Mouse (Mus musculus) layer of hippocampus, adult 9-10 months (tissue): ENCODE measurements around the gene Isoc2a.
"Not testable (repeated sequence)": the region's sequence is repeated elsewhere in the genome, so short reads cannot be mapped to it uniquely, and the experiment has no call there.

Source experiments
- DNase-seq: peaks from one replicate; pipeline ENCODE4 v3.0.0; 2022; ENCODE audit warnings: low spot score

Isoc2a gene

GRCm38 (mm10) chr7:4865090-4865489 lies 11.9 kb upstream of the Isoc2a start:
- no peak for DNase-seq

DNA sequence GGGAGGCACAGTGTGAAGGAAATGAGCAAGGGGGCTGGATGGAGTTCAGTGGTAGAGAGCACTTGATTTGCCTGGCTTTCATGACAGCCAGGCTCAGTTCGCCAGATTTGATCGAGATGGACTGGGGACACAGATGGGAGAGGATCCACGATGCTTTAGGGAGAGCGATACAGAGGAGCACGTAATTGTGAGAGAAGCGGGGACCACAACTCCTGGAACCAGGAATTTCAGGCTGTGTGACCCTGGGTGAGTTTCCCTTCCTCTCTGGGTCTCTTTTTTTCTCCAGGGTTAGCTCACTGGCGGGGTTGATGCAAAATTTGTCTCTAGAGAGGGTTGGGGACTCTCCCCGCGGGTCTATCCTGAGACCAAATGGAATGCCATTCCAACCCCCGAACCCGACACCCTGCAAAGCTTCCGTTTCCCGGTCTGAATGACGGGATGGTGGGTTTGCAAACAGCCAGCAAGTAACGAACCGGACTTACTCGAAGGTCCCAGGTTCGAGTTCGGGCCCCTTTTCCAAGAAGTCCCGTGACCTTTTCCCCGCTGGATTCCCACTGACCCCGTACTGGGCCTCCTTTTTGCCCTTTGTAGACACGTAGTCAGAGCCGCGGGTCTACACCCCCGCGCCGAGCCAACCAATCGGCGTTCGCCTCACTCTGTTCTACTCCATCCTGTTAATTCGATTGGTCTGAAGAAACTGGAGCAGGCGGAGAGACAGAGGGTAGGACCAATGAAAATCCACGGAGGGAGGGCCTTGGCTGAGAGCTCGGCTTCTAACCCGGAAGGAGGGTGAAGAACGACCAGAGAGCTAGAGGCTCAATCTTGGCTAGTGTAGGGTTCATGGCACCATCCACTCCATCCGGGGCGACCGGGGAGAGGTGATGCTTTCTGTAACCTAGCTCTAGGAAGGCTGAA lies 11.1 kb upstream of the Isoc2a start:
- peak; percentile 94 for DNase-seq

DNA sequence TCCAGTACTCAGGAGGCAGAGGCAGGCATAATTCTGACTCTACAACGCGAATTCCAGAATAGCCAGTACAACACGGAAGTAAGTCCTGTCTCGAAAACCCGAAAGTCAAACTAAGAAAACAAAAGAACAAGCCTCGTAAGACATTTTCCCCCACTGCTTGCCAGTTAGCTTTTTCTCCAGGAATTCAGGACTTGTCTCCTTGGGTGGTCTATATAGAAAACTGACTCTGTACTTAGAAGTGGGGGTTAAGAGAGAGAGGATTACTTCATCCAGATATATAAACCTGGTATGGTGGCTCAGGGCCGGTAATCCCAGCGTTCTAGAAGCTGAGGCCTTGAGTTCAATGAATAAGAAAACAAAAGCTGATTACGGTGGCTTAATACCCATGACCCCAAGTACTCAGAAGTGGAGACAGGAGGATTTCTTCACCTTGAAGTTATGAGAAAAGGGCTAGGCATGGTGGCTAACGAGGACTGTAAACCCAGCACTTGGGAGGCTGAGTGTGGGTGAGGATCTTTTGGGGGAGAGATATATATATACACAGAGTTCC lies 10.2 kb upstream of the Isoc2a start:
- no peak for DNase-seq

DNA sequence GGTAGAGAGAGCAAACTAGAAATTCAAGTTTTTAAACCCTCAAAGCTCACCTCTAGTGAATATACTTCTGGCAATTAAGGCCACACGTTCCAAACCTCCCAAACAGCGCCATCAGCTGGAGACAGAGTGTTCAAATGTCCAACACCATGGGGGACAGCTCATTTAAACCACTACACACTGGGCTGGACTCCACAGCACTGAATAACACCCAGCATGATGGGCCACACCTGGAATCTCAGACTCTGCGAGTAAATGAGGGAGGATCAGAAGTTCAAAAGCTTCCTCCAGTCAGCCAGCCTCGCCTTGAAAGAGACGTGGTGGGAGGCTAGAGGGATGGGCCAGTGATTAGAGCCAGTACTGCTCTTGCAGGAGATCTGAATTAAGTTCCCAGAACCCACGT lies 6.8 kb upstream of the Isoc2a start, which contains the start of gene Isoc2b:
TSS of gene Isoc2b (minus strand) at position 126 of the 400 bp plus-strand sequence.
- no peak for DNase-seq

DNA sequence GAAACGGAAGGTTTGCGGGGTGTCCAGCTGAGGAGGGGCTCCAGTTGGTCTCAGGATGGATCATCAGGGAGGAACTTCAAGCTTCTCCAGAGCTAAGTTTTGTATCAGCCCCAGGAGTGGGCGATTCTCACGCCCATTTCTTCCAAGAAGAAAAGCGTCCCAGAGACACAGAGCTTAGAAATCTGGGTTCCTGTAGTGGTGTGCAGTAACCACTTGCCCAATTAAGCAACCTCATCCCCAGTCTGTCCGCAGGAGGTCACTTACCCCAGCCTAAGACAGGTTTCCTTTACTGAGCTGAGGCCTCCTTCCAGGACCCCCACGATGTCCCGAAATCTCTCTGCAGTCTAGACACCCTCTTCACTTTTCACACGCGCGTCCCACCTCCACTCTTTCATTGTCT lies 273 bp downstream of the Isoc2a start:
- no peak for DNase-seq

- DNase-seq: no peak
Measured at GRCm38 (mm10) chr7:4878186-4878585, 1.2 kb downstream of the Isoc2a start.

DNA sequence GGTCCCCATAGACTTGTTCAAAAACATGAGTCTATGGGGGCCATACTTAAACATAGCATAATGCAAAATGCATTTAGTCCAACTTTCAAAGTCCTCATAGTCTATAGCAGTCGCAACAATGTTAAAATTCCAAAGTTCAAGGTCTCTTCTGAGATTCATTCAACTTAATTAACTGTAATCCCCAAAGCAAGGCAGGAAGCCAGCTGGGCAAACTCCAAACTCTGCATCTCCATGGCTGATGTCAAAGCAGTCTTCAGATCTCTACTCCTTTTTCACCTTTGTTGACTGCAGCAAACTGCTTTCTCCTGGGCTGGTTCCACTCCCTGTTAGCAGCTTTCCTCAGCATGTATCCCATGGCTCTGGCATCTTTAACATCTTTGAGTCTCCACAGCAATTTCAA lies 2.1 kb downstream of the Isoc2a start:
- DNase-seq: not testable (repeated sequence)

GRCm38 (mm10) chr7:4886680-4887079 lies 9.7 kb downstream of the Isoc2a start:
- DNase-seq: no peak

DNA sequence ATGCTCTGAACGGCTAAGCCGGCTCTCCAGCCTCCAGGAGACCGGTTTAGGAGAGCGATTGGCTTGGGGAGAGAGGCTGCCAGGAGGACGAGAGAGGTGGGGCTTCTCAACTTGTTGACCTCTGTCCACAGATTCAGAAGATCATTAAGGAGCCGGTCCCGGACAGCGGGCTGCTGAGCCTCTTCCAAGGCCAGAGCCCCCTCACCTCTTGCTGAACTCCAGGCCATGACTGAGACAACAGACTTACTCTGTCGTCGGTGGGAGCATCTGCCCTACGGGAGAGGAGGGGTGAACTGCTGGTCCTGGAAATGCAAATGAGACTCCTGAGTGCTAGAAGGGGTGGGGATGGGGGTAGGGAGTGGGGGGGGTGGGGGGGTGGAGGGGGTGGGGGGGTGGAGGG lies 18.2 kb downstream of the Isoc2a start:
- DNase-seq: no peak

- no peak for DNase-seq
Measured at GRCm38 (mm10) chr7:4898851-4899648, 22.1 kb downstream of the Isoc2a start.

DNA sequence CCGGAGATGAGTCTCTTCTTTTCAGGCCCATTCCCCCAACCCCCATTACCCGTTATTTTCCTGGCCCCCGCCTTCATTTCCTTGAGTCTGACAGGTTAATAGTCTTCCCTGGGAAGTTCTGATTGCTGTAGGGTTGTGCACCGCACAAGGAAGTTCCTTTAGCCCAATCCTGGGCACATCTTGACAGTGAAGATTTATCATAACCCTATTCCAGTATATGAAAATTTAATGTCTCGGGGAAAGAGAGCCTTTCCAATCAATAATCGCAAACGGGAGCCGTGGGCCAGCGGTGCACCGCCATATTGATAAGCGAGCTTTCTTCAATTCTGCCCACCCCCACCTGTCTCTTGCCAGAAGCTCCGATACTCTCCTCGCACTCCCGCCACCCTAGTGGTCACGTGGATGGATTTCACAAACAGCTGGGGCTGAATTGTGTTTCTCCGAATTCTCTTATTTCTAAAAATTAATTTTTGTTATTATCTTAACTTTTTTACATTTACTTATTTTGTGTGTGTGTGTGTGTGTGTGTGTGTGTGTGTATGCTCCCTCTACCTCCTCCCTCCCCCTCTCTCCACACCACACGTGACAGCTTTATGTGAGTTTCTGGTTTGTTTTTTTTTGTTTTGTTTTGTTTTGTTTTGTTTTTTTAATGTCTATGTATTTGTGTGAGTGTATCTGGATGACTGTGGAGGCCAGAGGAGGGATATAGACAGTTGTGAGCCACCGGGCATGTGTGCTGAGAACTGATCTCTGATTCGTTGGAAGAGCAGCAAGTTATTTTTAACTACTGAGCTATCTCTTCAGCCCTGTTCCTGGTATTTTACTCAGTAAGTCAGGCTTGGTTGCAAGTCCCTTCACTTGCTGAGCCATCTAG lies 22.9 kb downstream of the Isoc2a start:
- no peak for DNase-seq

DNA sequence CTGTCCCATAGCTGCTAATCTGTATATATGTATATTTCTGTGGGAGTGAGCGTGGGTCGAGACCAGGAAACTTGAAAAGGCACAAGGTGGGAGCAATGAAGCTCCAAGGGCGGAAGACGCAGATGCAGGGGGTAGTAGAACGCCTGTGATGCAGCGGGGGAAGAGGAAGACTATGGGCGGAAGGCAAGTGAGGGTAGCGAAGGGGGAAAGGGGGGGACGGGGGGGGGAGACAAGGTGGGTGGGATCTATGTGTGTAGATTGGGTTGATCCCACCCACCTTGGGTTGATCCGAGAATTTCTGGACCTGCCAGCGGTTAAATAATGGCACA lies 23.5 kb downstream of the Isoc2a start:
- no peak for DNase-seq

GRCm38 (mm10) chr7:4901171-4901570 lies 24.2 kb downstream of the Isoc2a start:
- DNase-seq: no peak

- no peak for DNase-seq
Measured at GRCm38 (mm10) chr7:4902404-4902803, 25.5 kb downstream of the Isoc2a start.

GRCm38 (mm10) chr7:4906466-4906950 lies 29.6 kb downstream of the Isoc2a start, which contains the start of gene Gm36210:
TSS of gene Gm36210 (minus strand) at chr7:4906516.
- DNase-seq: no peak

- DNase-seq: no peak
Measured at GRCm38 (mm10) chr7:4911561-4911960, 34.6 kb downstream of the Isoc2a start.

GRCm38 (mm10) chr7:4912248-4912647 lies 35.3 kb downstream of the Isoc2a start:
- DNase-seq: no peak

GRCm38 (mm10) chr7:4915007-4915665 lies 38.2 kb downstream of the Isoc2a start, which contains the start of gene Zfp628:
TSS of gene Zfp628 (plus strand) at chr7:4915217.
- DNase-seq: peak; percentile 96

DNA sequence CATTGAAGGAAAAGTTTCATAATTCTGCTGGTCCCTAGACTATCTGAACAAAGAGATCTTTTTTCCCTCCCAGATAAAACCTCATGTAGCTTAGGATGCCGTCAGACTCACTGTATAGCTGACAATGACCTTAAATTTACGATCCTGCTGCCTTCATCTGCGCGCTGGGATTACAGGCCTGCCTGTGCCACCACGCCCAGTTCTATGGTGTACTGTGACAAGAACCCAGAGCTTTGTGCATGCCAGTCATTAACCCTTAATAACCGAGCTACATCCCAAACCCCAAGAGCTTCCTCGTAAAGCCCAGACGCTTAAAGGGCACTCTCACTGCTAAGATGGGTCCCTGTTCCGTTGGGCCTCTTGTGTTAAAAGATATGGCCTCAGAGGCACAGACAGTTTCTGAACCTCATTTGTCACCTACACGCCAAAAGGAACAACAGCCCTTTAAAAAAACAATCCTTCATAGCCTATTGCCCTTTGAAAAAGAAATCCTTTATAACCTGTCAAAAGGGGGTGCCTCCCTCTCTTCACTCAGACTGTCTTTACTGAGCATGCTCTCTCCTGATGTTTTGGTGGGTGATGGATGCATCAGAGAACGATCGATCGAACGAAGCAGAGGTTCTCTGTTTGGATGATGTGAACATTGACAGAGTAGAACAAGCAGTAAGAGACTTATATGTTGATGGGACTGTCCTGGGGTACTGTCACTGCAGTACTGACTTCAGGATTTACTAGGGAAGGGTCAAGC lies 38.9 kb downstream of the Isoc2a start:
- DNase-seq: peak; percentile 42

- DNase-seq: no peak
Measured at GRCm38 (mm10) chr7:4917494-4917893, 40.5 kb downstream of the Isoc2a start.
